Mouse (Mus musculus): ENCODE data around the gene Vmn1r1.
"Not testable (repeated sequence)": the region's sequence is repeated elsewhere in the genome, so short reads cannot be mapped to it uniquely, and the experiment has no call there.

Gene Vmn1r1

DNA sequence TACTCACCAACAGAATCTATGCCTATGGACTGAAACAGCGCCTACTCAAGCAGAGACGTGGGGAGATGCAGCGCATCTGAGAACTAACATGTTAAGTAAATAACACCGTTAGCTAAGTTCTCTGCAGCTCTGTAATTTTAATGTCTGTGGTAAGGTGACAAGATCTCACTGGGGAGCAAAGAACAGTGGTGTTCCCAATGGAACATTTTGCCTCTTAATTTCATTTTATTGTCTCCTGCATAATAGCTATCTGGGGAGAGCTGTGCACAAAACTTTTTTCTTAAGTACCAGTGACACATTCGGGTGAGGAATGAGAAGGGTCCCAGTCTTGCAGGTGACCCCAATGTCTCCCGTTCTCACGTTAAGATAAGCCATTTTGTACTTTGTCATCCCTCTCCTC, at the start of gene Vmn1r1:
Vmn1r1 (minus strand) TSS at position 101 of the 400 bp plus-strand sequence.
- in situ Hi-C loops (cut with MboI, MseI), result no loop called here

DNA sequence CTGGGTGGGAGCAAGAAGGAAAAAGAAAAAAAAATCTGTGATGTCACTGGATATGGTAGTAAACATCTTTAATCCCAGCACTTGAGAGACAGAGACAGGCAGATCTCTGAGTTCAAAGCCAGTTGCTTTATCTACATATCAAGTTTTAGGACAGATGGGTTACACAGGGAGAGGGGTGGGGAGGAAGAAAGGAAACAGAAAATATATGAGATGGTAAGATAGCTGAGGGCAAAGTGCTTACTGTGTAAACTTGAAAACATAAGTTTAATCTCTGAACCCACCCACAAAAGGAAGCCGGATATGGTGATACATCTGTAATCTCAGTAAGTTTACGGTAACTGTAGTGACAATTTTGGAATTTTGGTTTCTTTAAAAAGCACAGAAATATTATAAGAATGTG, 46.0 kb upstream of the Vmn1r1 start:
- in situ Hi-C loops (cut with MboI, MseI), result no loop called here

DNA sequence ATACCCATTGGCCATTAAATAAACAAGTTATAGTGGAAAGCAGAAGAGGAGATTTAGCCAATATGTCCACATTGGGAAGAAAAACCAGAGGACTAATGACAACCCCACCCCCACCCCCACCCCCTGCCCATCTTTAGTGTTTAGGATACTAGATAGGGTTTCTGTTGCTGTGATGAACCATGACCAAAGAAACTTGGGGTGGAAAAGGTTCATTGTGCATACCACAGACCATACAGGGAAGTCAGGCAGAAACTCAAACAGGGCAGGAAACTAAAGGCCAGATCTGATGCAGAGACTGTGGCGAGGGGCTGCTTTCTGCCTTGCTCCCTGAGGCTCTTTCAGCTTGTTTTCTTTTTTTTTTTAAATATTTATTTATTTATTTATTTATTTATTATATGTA, 28.3 kb upstream of the Vmn1r1 start:
- in situ Hi-C loops (cut with MboI, MseI), result no loop called here

DNA sequence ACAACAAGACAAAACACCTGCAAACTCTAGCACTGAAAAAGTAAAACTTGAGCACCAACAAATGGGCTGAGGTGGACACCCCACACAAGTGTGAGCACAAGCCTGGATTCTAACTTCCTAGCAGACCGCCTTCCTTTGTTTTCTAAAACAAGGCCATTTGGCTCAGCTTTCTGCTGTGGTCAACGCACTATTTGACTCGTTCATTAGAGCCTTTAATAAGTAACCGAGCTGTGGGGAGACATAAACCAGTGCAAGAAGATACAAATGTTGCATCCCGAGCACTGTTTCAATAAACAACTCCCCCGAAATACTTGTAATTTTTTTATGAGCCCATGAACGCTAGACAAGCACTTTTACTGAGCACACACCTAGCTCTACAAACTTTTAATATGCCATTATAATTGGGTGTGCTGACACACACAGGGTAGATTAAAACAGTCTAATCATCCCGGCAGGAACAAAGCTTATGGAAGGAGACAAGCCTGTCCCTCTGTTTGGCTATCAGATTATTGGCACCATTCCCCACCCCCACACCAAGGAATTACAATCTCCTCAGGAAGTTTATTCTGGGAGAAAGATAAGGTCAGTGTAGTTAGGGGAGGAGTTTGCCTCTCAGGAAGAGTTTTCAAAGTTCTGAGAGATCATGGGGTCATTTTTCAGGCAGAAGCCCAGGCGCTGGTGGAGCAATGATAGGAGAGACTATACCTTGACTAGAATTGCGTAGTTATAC, 27.7 kb upstream of the Vmn1r1 start:
- in situ Hi-C loops (cut with MboI, MseI), result no loop called here

DNA sequence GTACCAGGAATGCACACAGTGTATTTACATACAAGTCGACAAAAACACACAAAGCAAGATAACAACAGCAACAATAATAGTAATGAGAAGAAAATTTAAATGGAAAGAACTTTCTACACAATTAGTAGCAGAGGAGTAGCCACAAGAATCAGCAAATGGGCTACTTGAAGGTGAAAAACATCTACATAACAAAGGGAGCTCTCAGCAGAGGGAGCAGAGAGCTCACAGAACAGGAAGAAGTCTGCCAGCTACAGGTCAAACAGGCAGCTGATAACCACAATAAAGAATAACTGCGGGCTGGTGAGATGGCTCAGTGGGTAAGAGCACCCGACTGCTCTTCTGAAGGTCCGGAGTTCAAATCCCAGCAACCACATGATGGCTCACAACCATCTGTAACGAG, 26.9 kb upstream of the Vmn1r1 start:
- in situ Hi-C loops (cut with MboI, MseI), result no loop called here

DNA sequence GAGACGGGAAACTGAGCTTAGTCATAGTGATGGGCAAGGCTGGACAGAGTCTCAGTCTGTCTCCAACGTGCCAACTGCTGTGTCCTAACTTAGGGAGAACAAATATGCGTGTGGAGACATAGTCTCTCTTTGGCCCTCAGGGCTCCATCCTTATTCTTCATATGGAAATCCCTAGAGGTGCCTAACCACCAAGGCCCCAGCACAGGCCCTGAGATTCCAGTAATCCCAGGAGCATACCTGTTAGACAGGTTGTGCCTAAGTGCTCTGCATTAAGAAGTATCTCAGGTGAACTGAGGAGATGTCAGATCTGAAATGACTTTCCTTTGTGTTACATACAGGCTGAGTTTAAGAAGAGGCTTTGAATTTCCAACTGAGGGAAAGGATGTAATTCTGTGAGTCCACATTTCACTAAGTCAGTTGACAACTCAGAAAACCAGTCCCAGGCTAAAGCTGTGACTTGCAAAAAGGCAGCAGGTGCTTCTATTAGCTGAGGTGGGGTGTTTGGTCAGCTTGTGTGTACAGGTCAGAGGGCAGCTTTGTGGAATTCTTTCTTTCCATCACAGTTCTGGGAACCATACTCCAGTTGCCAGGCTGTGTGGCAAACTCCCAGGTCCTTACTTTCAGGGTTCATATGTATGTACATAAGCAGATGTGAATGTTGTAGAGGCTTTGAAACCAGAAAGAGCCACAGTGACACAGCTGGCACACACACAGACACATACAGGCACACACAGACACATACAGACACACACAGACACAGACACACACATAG, 25.6 kb upstream of the Vmn1r1 start:
- in situ Hi-C loops (cut with MboI, MseI), result no loop called here

DNA sequence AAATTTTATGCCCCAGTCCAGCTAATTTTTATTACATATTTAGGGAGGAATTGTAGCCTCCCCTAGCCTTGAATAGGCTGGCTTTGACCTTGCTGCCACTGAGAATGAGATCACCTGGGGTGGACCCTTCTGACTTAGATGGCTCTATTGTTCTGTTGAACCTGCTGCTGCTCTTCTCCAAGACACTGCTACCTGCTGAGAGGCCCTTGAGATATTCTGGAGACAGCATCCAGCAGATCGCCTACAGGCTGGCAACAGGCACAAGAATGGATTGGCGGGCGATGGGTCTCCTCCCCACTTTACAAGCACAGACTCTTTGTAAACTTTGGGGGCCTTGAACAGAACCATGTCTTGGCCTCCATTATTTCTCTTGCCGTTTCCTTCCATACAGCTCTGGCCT, 18.2 kb upstream of the Vmn1r1 start:
- in situ Hi-C loops (cut with MboI, MseI), result not testable (repeated sequence)

DNA sequence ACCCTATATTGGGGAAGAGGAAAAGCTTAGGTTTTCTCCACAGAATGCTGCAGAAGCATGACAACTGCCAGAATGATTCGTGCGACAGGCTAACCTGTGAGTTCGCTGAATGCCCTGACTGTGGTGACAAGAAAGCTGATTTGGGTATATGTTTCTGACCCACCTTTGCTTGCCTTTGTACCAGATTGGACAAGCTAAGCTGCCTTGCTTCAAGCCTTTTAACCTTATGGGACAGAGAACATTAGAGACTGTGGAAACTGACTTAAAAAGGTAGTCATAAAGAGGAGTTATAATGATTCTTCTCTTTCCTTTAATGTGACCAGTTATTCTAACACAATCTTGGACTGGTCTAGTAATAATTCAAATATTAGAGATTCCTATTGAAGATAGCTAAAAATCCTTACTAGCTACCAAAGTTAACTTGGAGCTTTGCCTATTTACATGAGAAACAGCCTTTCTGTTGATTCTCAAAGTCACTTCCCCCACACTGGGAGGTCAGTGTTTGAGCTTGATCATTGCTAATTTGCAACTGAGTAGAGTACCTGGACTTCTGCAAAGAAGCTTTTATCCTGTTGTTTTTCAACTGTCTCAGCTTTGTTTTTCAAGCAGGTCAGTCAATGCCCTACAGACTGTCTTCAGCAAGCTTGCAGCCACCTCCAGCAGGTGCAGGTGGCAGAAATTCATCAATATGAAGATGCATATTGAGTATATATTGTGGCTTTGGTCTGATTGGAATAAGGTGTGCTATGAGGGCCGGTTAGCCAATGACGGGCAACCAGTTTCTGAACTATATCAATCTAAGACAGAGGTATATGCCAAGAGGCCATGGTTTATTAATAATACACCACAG, 17.4 kb upstream of the Vmn1r1 start:
- in situ Hi-C loops (cut with MboI, MseI), result no loop called here

DNA sequence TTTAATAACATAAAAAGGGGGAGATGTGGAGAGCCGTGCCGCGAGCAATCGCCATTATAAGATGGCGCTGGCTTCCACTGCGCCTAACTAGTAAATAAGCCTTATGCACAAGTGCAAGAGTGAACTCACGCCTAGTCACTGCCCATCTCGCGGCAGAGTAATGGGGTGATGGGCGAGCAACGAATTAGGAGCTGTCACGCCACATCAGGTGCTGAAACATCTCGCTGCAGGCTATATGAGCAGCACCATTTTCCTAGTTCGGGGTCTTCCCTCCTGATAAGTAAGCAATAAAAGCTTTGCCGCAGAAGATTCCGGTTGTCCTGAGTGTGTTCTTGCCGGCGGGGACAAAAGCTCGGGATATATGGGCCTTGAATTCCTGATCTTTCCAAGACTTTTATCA, 12.7 kb upstream of the Vmn1r1 start:
- in situ Hi-C loops (cut with MboI, MseI), result not testable (repeated sequence)

DNA sequence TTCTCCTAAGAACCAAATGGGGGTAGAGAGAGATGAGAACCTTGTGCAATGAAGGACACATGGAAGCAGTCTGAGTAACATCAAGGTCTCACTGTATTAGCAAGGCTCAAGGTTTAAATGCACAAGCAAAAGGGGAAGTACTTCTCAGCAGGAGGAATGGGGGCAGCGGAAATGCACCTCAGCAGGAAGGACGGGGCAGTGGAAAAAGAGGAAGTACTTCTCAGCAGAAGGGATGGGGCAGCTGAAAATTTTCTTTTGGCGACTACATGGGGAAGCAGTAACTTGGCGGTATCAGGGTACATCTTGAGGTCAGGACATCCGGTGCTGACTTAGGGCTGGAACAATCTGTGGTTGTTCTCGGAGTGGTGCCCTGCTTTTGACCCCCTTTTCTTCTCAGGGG, 5.9 kb upstream of the Vmn1r1 start:
- in situ Hi-C loops (cut with MboI, MseI), result not testable (repeated sequence)

DNA sequence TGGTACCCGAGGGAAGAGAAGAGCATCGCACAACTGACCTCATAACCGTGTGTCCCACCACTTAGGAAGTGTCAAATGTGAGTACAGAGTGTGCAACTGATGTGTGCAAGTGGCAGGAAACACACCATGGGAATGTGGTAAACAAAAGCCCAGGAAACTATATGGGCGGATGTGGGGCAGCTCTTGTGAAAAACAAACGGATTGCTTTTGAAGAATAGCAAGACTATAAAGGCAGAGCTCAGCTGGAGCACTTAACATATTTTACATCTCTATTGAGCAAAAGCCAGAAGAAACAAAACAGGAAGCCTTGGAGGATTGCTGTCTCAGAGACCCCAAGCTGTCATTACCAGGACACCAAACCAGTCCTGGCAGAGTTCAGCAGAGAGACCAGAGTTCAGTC, 1.3 kb downstream of the Vmn1r1 start:
- in situ Hi-C loops (cut with MboI, MseI), result no loop called here

DNA sequence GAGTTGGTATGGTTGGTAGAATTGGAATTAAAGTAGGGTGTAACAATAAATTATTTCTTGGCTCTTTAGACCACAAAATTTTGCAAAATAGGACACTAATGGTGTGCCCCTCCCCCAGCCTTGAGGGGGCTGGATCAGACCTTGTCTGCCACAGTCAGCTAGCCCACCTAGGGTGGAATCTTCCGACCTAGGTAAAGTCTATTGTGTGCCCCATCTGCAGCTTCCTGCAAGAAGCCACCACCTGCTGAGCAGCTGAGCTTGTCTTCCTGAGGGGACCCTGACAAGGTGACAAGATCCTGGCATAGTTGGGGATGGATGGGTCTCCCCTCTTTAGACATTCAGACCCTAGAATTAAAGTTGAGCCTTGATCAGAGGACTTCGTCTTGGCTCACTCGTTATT, 4.7 kb downstream of the Vmn1r1 start:
- in situ Hi-C loops (cut with MboI, MseI), result loop anchor here in 1 of 2 experiments (10.0 kb wide), 1 partner anchor 145 kb away; no protein-coding TSS in a partner anchor

DNA sequence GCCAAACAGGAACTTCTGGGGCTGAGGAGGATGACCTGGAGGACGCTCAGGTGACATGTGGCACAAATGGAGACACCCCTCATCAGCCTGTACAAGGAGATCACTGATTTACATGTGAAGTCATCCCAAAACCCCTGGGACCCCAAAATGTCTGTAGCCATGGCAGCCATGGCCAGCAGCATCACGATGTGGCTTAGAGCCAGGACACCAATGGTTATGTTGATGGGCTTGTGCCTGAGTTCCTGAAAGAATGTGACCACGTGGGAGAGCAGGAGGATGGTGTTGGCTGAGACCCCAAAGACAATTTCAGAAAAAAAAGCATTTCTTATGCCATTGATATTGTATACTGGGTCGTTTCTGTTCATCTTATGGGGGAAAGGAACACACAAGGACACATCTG, 6.6 kb downstream of the Vmn1r1 start:
- in situ Hi-C loops (cut with MboI, MseI), result loop anchor here in 1 of 2 experiments (10.0 kb wide), 1 partner anchor 147 kb away; no protein-coding TSS in a partner anchor

DNA sequence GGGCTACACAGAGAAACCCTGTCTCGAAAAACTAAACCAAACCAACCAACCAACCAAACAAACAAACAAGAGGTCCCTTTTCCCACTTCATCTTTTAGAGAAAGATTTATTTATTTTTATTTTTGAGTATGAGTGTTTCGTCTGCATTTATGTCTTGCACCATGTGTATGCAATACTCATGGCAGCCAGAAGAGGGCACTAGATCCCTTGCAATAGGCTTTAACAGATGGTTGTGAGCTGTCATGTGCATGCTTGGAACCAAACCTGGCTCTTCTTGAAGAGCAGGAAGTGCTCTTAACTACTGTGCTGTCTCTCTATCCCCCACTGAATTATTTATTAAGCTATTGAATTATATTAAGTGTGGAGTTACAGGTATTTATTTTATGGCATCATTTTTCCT, 14.3 kb downstream of the Vmn1r1 start:
- in situ Hi-C loops (cut with MboI, MseI), result loop anchor here in 1 of 2 experiments (10.0 kb wide), 1 partner anchor 155 kb away; no protein-coding TSS in a partner anchor

DNA sequence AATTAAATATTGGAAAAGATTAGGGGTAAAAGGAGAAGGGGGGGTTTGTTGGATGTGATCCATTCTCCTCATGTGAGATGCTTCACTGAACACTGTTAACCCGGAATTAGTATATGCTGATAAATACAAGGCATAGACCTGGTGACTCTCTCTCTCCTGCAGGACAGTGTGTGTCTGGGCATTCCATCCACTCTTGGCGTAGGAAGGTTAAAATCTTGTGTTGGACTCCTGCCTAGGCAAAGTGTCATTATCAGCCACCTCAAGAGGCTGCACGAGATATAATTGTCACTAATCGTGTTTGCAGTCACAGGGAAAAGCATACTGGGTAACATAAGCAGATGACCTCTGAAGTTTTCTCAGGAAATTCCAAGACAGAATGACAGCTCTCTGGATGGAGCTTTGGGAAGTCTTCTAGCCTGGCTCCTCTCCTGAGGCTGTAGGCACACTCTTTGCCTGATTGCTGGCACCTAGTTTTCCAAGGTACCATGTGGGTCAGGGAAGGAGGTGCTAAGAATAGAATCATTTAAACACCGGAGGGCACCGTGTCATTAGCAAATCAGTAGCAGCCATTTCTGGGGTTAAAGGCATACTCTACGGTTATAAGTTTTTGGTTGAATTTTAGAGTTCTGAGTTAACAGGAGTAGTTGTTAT, 15.3 kb downstream of the Vmn1r1 start:
- in situ Hi-C loops (cut with MboI, MseI), result no loop called here

DNA sequence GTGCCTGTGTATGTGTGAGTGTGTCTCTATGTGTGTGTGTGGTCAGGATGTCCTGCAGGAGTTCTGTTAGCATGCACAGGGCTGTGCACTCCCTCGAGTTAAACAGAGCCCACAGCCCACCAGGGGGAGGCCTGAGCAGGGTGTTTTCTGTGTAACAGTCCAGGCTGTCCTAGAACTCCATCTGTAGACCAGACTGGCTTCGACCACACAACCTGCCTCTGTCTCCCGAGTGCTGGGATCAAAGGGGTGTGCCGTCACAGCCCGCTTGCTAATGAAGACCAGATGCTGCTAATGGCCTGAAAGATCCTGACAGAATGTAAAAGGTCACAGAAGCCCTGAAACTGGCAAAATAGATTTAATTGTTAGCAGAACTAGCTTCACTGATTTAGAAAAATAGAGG, 18.7 kb downstream of the Vmn1r1 start:
- in situ Hi-C loops (cut with MboI, MseI), result no loop called here

DNA sequence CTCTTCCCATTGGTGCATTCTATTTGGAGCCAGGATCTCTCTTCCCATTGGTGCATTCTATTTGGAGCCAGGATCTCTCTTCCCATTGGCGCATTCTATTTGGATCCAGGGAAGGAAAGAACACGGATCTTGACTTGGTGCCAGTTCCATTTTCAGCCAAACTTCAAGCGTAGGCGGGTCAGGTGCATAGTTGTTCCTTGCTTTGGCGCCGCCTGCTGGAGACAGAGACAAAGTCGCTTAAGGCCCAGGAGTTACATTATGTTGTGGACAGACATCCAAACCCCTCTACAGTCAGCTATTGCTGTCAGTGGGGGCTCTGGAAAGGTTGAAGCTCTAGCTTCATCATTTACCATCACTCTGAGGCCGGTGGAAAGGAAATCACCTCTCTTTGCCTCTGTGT, 21.0 kb downstream of the Vmn1r1 start:
- in situ Hi-C loops (cut with MboI, MseI), result loop anchor here (5.0 kb wide), 3 partner anchors 256 to 409 kb away; no protein-coding TSS in a partner anchor

DNA sequence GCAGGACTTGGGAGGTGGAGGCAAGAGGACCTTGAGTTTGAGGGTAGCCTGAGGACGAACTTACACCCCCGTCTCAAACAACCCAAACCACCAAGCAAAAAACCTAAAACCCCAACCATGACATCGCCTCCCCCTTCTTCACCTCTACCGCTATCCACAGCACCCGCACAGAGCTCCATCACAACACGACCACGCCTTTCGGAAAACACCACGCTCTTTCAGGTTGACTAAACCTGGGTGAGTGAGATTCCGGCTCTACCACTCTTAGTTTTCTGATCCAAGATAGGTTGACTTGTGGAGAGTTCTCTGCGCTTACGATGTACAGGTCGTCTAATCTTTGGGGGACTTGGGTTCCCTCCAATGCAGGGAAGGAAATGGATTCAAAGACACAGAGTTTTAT, 21.6 kb downstream of the Vmn1r1 start:
- in situ Hi-C loops (cut with MboI, MseI), result loop anchor here (5.0 kb wide), 3 partner anchors 255 to 410 kb away; no protein-coding TSS in a partner anchor

DNA sequence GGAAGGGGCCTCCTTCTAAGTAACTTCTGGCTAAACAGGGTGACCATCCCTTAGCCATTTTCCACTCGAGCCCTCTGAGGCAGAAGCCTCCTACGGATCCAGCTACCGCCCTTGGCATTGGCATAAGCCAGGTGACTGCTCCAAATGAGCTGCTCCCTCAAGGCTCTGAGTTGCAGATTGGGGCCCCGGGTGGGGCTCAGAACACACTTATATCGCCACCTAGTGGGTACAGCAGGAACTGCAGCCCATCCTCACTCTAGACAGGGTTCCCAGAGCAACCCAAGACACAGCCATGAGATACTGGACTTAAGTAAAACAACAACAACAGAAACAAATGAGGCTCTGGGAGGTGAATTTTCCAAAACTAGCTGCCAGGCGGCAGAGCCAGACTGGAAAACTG, 23.9 kb downstream of the Vmn1r1 start:
- in situ Hi-C loops (cut with MboI, MseI), result loop anchor here (5.0 kb wide), 3 partner anchors 253 to 412 kb away; no protein-coding TSS in a partner anchor

DNA sequence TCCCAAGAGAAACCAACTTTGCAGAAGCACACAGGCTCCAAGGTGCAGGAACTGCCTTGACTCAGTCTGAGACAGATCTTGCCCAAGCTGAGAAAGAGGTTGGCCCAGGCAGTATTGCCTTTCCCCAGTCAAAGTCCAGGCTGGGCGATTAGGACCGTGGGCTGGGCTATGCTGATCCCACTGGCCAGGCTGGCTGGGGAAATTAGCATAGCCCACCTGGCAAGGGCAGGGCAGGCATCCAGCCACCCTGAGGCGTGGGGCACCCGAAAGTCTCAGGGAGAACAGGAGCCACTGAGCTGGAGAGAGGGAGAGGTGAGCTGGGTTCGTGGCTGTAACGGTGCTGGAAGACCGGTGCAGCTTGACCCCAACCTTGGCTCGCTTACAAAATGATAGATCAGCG, 24.3 kb downstream of the Vmn1r1 start:
- in situ Hi-C loops (cut with MboI, MseI), result loop anchor here (5.0 to 10.0 kb wide), 4 partner anchors 253 to 1165 kb away; no protein-coding TSS in a partner anchor

DNA sequence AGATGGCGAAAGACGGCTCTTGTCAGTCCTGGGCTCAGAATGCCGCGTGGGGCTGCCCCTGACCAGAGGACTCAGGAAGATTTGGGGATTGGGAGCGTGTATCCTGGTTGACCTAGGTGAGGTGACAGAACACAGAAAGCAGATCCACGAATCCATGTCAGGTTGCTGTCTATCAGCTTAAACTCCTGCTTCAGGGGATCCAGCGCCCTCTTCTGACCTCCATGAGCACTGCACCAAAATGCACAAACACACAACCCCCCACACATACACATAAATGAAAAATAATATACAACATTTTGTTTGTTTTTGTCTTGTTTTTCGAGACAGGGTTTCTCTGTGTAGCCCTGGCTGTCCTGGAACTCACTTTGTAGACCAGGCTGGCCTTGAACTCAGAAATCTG, 26.1 kb downstream of the Vmn1r1 start:
- in situ Hi-C loops (cut with MboI, MseI), result loop anchor here in 1 of 2 experiments (10.0 kb wide), 1 partner anchor 1167 kb away; no protein-coding TSS in a partner anchor
